Mouse (Mus musculus): ENCODE data around the gene Hist2h2ab. TPM values are rescaled to one million over a fixed set of nuclear protein-coding genes. Genes with fewer than 3 reads are reported as not detected.

Hist2h2ab gene
- polyA plus RNA-seq (2015; fragmentation: Illumina TruSeq; extraction: RNeasy Lipid Tissue Mini Kit (QIAGEN cat#74804); ENCODE audit: low read depth, low replicate concordance), result not detected

DNA sequence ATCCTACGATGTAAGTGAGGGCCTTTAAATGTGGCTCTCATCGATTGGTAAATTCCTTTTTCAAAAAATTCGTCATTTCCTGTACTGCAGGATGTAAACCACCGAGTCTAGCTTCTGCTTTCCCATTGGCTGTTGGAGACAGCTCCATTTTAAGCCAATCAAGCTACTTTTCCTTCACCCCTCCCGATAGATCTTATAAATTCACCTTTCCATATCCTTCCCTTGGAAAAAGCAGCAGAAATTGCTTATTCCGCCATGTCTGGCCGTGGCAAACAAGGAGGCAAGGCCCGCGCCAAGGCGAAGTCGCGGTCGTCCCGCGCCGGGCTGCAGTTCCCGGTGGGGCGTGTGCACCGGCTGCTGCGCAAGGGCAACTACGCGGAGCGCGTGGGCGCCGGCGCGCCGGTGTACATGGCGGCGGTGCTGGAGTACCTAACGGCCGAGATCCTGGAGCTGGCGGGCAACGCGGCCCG lies at the start of gene Hist2h2ab, which contains the start of gene Bola1:
Gene Hist2h2ab, plus strand, starts transcription at position 205 of the 470 bp plus-strand sequence.
Gene Bola1, minus strand, starts transcription at position 49 of the 470 bp plus-strand sequence.

DNA sequence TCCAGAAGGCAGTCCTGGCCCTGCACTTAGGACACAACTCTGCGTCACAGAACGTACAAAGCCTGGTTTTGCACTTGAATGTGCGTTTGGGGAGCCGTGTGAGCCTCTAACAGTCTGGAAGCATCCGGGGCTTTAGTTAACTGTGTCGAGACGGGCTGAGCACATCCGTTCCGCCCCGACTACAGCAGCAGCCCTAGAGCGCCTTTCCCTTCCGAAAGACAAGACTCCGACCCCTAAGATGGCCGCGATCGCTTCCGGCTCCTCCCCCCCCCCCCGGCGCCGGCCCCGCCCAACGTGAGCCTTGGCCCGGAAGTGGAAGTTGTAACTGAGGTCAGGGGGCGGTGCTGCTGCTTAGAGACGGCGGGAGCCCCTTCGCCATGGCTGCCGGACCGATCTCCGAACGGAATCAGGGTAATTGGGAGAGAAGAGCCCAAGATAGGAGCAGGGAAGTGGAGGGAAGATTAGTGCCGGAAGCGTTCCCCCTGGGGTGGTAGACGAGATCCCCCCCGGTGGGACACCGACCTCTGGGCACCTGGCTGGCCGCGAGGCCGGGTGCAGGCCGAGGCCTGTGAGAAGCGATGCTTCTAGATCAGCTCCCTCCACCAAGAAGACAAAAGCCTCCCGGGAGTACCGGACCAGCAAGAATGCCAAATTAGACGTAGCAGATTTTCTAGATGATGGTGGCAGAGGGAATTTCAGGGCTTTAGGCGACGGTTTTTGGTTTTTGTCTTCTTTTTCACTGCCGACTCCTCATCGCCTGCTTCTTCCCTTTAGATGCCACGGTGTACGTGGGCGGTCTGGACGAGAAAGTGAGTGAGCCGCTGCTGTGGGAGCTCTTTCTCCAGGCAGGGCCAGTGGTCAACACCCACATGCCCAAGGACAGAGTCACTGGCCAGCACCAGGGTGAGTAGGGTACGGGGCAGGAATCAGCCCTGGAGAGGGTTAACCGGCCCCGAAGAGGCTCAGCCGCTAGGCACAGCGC lies 47.2 kb upstream of the Hist2h2ab start, which contains the start of gene Sf3b4:
Gene Sf3b4, plus strand, starts transcription at position 136 of the 982 bp plus-strand sequence.

DNA sequence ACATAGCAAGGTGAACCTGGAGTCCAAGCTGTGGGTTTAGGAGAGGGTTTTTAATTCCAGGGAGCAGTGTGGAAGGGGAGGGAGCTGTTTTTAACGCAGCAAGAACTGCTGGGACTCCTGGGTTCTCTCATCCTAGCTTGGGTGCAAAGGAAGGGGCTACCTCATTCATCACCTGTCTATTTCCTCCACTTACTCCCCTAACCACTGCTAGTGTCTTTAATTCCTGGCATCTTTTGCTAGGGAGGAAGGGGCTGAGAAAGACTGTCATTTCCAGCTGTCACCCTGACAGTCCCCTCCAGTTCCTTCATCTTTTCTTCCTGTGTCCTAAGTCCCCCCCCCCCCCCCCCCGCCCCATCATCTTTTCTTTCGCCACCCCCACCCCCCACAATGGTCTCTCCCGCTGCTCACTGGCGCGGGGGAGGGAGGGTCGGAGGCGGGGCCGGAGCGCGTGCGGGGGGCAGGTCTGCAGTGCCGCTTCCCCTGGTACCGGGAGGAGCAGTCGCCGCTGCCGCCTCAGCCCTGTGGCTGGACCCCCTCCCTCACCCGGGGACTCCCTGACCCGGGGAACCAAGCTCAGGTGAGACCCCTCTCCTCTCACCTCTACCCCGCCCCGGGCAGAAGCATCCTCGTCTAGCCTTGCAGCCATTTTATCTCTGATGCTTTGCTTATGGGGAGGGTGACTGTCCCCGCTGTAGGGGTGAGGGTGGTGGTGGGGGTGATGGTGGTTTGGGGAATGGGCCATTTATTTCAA lies 38.8 kb upstream of the Hist2h2ab start, which contains the start of gene Sv2a:
Gene Sv2a, plus strand, starts transcription at position 425 of the 751 bp plus-strand sequence.

DNA sequence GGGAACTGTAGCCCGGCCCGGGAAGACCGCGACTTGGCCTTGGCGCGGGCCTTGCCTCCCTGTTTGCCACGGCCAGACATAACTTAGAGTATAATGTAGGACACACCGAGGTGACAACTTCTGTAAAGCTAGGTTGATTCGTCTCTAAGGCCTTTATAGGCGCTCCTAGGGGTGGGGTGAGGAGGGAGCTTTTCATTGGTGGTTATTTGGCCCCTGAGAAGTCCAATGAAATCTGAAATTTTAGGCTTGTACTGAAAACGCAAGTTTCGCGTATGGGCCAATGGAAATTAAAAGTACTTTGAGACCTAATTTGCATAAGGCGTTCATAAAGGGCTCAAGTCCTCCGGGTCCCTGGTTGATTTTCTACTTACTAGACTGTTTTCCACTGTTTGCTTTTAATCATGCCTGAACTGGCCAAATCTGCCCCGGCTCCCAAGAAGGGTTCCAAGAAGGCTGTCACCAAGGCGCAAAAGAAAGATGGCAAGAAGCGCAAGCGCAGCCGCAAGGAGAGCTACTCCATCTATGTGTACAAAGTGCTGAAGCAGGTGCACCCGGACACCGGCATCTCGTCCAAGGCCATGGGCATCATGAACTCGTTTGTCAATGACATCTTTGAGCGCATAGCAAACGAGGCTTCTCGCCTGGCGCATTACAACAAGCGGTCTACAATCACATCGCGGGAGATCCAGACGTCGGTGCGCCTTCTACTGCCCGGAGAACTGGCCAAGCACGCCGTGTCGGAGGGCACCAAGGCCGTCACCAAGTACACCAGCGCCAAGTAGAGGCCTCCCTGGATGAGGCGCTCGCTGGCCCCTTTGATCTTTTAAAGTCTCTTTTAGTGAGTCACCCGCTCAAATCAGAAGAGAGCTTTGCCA lies 1.3 kb downstream of the Hist2h2ab start, which contains the start of the genes Hist2h2ac and Hist2h2be:
Gene Hist2h2ac, minus strand, starts transcription at position 116 of the 875 bp plus-strand sequence.
Gene Hist2h2be, plus strand, starts transcription at position 355 of the 875 bp plus-strand sequence.

DNA sequence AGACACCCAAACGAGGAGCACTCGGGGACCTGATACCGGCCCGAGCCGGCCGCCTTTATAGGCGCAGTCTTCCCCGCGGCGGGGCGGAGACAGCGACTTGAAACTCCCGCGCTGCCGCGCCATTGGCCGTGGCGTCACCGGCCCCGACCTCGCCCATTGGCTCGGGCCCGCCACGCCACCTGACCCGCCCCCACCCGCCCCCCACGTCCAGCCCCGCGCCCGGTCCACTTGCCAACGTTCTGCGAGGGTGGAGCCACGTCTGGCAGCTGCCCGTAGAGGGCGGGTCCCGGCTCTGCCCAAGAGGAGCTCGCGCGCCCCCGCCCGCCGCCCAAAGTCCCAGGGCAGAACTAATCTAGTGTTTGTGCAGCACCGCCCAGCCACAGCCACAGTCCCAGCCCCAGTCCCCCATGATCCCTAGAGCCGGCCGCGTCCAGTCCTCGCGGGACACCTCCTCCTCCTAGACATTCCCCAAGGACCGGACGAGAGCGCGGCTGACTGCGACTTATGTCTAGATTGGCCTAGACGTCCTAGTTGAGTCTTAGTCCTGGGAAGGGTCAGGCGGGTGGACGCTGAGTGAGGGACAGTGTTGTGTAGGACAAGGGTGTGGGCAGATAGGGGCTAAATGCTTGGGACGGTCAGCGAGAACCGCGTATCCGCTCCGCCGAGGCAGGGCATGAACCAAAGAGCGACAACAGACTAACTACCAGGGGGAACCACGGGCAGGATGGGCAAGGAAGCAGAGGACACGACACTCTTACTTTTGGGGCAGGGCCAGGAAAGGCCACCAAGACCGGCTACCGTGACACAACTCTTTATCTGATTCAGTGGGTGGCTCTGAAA lies 19.5 kb downstream of the Hist2h2ab start, which contains the start of gene Hist2h3c2:
Gene Hist2h3c2, minus strand, starts transcription at position 174 of the 840 bp plus-strand sequence.

DNA sequence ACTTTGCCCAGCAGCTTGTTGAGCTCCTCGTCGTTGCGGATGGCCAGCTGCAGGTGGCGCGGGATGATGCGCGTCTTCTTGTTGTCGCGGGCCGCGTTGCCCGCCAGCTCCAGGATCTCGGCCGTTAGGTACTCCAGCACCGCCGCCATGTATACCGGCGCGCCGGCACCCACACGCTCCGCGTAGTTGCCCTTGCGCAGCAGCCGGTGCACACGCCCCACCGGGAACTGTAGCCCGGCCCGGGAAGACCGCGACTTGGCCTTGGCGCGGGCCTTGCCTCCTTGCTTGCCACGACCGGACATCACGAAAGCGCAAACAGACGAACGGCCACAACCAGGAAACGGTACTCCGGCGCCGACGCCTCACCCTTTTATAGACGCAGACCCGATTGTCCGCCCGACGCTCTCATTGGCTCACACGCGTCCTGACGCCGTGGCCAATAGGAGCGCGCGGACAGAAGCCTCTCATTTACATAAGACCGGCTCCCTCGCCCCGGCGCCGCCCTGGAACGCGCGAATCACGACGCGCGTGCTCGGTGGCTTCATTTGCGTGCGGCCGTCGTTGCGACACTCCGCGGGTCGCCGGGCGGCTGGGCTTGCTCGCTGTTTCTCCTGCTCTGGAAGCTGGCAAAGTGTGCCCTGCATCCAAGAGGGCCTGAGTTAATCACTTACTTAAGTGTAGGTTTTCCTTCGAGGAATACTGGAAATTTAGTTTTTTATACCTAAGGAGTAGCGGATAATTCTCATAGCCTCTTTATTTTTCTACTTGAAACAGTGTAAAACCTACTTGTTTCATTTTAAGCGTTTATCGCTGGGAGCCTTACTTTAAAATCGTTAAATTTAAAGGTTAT lies 20.5 kb downstream of the Hist2h2ab start, which contains the start of gene Hist2h2aa2:
Gene Hist2h2aa2, minus strand, starts transcription at position 328 of the 850 bp plus-strand sequence.

DNA sequence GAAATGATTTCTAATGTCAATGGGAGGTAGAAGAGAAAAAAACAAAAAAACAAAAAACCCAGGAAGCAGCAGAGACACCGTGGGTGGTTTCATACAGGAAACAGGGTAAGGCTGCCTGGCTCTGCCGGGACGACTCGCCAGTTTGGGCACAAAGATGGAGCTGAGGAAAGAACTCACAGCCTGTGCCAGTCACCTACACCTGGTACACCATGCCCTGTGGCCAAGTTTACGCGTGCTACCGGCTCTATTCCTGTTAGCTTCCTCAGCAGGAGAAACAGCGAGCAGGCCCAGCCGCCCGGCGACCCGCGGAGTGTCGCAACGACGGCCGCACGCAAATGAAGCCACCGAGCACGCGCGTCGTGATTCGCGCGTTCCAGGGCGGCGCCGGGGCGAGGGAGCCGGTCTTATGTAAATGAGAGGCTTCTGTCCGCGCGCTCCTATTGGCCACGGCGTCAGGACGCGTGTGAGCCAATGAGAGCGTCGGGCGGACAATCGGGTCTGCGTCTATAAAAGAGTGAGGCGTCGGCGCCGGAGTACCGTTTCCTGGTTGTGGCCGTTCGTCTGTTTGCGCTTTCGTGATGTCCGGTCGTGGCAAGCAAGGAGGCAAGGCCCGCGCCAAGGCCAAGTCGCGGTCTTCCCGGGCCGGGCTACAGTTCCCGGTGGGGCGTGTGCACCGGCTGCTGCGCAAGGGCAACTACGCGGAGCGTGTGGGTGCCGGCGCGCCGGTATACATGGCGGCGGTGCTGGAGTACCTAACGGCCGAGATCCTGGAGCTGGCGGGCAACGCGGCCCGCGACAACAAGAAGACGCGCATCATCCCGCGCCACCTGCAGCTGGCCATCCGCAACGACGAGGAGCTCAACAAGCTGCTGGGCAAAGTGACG lies 25.6 kb downstream of the Hist2h2ab start, which contains the start of gene Hist2h2aa1:
Gene Hist2h2aa1, plus strand, starts transcription at position 495 of the 884 bp plus-strand sequence.

DNA sequence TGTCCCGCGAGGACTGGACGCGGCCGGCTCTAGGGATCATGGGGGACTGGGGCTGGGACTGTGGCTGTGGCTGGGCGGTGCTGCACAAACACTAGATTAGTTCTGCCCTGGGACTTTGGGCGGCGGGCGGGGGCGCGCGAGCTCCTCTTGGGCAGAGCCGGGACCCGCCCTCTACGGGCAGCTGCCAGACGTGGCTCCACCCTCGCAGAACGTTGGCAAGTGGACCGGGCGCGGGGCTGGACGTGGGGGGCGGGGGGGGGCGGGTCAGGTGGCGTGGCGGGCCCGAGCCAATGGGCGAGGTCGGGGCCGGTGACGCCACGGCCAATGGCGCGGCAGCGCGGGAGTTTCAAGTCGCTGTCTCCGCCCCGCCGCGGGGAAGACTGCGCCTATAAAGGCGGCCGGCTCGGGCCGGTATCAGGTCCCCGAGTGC lies 26.8 kb downstream of the Hist2h2ab start, which contains the start of gene Hist2h3c1:
Gene Hist2h3c1, plus strand, starts transcription at position 259 of the 430 bp plus-strand sequence.

DNA sequence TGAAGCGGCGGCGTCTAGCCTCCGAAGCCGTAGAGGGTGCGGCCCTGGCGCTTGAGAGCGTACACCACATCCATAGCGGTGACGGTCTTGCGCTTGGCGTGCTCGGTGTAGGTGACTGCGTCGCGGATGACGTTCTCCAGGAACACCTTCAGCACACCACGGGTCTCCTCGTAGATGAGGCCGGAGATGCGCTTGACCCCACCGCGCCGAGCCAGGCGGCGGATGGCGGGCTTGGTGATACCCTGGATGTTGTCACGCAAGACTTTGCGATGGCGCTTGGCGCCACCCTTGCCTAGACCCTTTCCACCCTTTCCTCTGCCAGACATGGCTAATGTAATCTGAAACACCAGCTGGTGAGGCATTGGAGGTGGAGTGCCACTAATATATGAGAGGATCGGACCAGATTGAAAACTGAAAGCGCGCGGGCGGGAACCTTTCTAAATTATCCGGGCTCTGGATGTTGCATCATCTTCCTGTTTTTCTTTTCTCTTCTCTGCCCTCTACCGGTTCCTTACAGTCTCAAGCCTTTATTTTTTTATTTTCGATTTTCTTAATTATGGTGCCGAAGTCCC lies 43.4 kb downstream of the Hist2h2ab start, which contains the start of gene Hist2h4:
Gene Hist2h4, minus strand, starts transcription at position 333 of the 572 bp plus-strand sequence.

DNA sequence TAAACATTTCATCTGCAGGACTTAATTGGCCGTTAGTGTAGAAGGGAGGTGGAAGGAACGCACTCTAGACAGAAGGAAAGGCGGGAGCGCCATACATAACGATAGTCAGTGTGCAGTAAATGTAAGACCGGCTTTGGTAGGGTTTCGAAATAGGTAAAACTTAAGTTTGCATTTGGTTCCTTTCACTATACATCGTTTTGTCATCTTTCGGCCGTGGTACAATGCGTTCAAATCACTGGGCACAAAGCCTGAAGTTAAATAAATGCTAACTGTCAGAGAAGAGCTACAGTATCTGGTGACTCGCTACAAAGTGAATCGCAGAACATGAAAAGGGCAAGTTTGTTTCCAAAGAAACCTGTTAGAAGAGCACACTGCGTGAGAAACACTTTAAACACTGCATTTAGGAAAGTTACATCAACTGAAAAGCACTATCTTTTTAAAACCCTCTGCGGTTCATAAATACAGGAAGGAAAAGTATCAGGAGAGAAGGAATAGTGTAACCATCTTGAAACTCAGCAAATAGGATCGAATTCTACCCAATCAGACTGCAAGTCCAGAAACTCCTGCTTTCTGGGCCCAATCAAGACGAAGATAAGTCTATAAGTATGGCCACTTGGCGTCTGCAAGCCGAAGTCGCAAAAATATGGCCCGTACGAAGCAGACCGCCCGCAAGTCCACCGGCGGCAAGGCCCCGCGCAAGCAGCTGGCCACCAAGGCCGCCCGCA lies 48.5 kb downstream of the Hist2h2ab start, which contains the start of gene Hist2h3b:
Gene Hist2h3b, plus strand, starts transcription at position 604 of the 725 bp plus-strand sequence.

Other genes starting within 250 kb of the Hist2h2ab start
- 74.5 TPM for gene Plekho1, start 223.9 kb upstream of the Hist2h2ab start, polyA plus RNA-seq (2015; fragmentation: Illumina TruSeq; extraction: RNeasy Lipid Tissue Mini Kit (QIAGEN cat#74804); ENCODE audit: low read depth, low replicate concordance)
- gene Vps45, start 161.4 kb upstream of the Hist2h2ab start, polyA plus RNA-seq (2015; fragmentation: Illumina TruSeq; extraction: RNeasy Lipid Tissue Mini Kit (QIAGEN cat#74804); ENCODE audit: low read depth, low replicate concordance), result 46.0 TPM
- gene Otud7b, start 115.3 kb upstream of the Hist2h2ab start, polyA plus RNA-seq (2015; fragmentation: Illumina TruSeq; extraction: RNeasy Lipid Tissue Mini Kit (QIAGEN cat#74804); ENCODE audit: low read depth, low replicate concordance), result 20.0 TPM
- gene Mtmr11, start 57.9 kb upstream of the Hist2h2ab start, polyA plus RNA-seq (2015; fragmentation: Illumina TruSeq; extraction: RNeasy Lipid Tissue Mini Kit (QIAGEN cat#74804); ENCODE audit: low read depth, low replicate concordance), result 10.8 TPM
- gene Sf3b4, start 47.5 kb upstream of the Hist2h2ab start, polyA plus RNA-seq (2015; fragmentation: Illumina TruSeq; extraction: RNeasy Lipid Tissue Mini Kit (QIAGEN cat#74804); ENCODE audit: low read depth, low replicate concordance), result 44.2 TPM
- gene Sv2a, start 38.7 kb upstream of the Hist2h2ab start, polyA plus RNA-seq (2015; fragmentation: Illumina TruSeq; extraction: RNeasy Lipid Tissue Mini Kit (QIAGEN cat#74804); ENCODE audit: low read depth, low replicate concordance), result 293 TPM
- 30.9 TPM for gene Bola1, start 156 bp upstream of the Hist2h2ab start, polyA plus RNA-seq (2015; fragmentation: Illumina TruSeq; extraction: RNeasy Lipid Tissue Mini Kit (QIAGEN cat#74804); ENCODE audit: low read depth, low replicate concordance)
- gene Hist2h2ac, start 1.0 kb downstream of the Hist2h2ab start, polyA plus RNA-seq (2015; fragmentation: Illumina TruSeq; extraction: RNeasy Lipid Tissue Mini Kit (QIAGEN cat#74804); ENCODE audit: low read depth, low replicate concordance), result not detected
- 7.2 TPM for gene Hist2h2be, start 1.3 kb downstream of the Hist2h2ab start, polyA plus RNA-seq (2015; fragmentation: Illumina TruSeq; extraction: RNeasy Lipid Tissue Mini Kit (QIAGEN cat#74804); ENCODE audit: low read depth, low replicate concordance)
- gene Hist2h3c2, start 19.3 kb downstream of the Hist2h2ab start, polyA plus RNA-seq (2015; fragmentation: Illumina TruSeq; extraction: RNeasy Lipid Tissue Mini Kit (QIAGEN cat#74804); ENCODE audit: low read depth, low replicate concordance), result 5.3 TPM
- 79.4 TPM for gene Hist2h2aa2, start 20.4 kb downstream of the Hist2h2ab start, polyA plus RNA-seq (2015; fragmentation: Illumina TruSeq; extraction: RNeasy Lipid Tissue Mini Kit (QIAGEN cat#74804); ENCODE audit: low read depth, low replicate concordance)
- not detected for gene Hist2h2aa1, start 25.6 kb downstream of the Hist2h2ab start, polyA plus RNA-seq (2015; fragmentation: Illumina TruSeq; extraction: RNeasy Lipid Tissue Mini Kit (QIAGEN cat#74804); ENCODE audit: low read depth, low replicate concordance)
- not detected for gene Hist2h3c1, start 26.8 kb downstream of the Hist2h2ab start, polyA plus RNA-seq (2015; fragmentation: Illumina TruSeq; extraction: RNeasy Lipid Tissue Mini Kit (QIAGEN cat#74804); ENCODE audit: low read depth, low replicate concordance)
- gene Hist2h4, start 43.4 kb downstream of the Hist2h2ab start, polyA plus RNA-seq (2015; fragmentation: Illumina TruSeq; extraction: RNeasy Lipid Tissue Mini Kit (QIAGEN cat#74804); ENCODE audit: low read depth, low replicate concordance), result 1.3 TPM
- not detected for gene Hist2h3b, start 48.8 kb downstream of the Hist2h2ab start, polyA plus RNA-seq (2015; fragmentation: Illumina TruSeq; extraction: RNeasy Lipid Tissue Mini Kit (QIAGEN cat#74804); ENCODE audit: low read depth, low replicate concordance)
- not detected for gene Hist2h2bb, start 49.9 kb downstream of the Hist2h2ab start, polyA plus RNA-seq (2015; fragmentation: Illumina TruSeq; extraction: RNeasy Lipid Tissue Mini Kit (QIAGEN cat#74804); ENCODE audit: low read depth, low replicate concordance)
- 4.3 TPM for gene Fcgr1, start 74.1 kb downstream of the Hist2h2ab start, polyA plus RNA-seq (2015; fragmentation: Illumina TruSeq; extraction: RNeasy Lipid Tissue Mini Kit (QIAGEN cat#74804); ENCODE audit: low read depth, low replicate concordance)
- not detected for gene BC107364, start 232.4 kb downstream of the Hist2h2ab start, polyA plus RNA-seq (2015; fragmentation: Illumina TruSeq; extraction: RNeasy Lipid Tissue Mini Kit (QIAGEN cat#74804); ENCODE audit: low read depth, low replicate concordance)

Data from brain, adult 10 weeks (tissue).